Mouse (Mus musculus): ENCODE results near the gene Eps8l3.

DNA sequence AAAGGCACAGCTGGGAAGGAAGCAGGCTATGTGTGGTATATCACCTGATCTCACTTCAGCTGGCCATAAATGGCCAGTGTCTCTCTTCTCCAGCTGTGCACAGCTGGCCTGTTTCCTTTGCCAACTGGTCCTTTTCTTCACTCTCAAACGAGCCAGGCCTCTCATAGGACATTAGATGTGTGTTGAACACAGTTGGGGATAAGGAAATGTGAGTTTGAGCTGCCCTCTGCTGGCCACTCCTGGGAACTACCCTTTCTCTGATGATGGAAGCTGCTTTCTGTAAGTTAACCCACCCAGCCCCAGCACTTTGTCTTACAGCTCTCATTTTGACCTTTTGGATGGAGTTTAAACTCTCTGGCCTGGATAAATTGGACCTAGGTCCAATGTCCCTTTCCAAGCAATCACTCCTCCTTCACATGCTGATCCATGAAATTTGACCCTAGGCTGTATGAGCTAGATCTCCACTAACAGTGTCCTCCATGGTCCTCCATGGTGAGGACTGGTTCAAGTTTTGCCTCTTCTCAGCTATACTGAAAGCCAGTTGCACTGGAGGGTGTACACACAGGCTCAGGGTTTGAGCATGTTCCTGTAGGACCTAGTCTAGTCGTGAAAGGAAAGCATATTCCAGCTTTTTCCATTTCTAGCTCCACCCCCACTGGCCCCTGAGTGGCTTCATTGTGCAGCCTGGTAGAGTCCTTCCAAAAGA is 13.0 kb upstream of the Eps8l3 start:
- TF ChIP-seq POLR2A (IDR thresholded peaks at IDR 0.05; ENCODE audit: insufficient read length, low read depth) = no peak
- no peak for TF ChIP-seq MYOG (IDR thresholded peaks at IDR 0.05; ENCODE audit: control insufficient read depth in 1 of 3, insufficient read depth in 1 of 3, insufficient read length in 2 of 3, low read depth in 2 of 3)
- TF ChIP-seq MAX (IDR thresholded peaks at IDR 0.05; ENCODE audit: low read depth) = no peak
- TF ChIP-seq TCF12 (IDR thresholded peaks at IDR 0.05; ENCODE audit: insufficient read depth, poor library complexity, severe bottlenecking) = no peak
- no peak for TF ChIP-seq USF1 (IDR thresholded peaks at IDR 0.05; ENCODE audit: low read depth)
- TF ChIP-seq E2F4 (IDR thresholded peaks at IDR 0.05; ENCODE audit: insufficient read depth) = no peak
- peak in 1 of 3 experiments; percentile 2 for TF ChIP-seq MYOD1 (IDR thresholded peaks at IDR 0.05; ENCODE audit: control insufficient read depth in 1 of 3, insufficient read length in 2 of 3, low read depth in 2 of 3)
- no peak for TF ChIP-seq REST (IDR thresholded peaks at IDR 0.05; ENCODE audit: insufficient read depth, insufficient read length)
- no peak for TF ChIP-seq POLR2AphosphoS2 (IDR thresholded peaks at IDR 0.05; ENCODE audit: insufficient read length, low read depth)
- TF ChIP-seq SRF (IDR thresholded peaks at IDR 0.05; ENCODE audit: control insufficient read depth, insufficient read length, low read depth) = no peak
